Mouse (Mus musculus) intestine, postnatal 0 days (tissue): Measurements from ENCODE around the gene Glb1l. TPM values are rescaled to one million over a fixed set of nuclear protein-coding genes. Genes with fewer than 3 reads are reported as not detected.
A peak's percentile ranks its signal among the peaks of the same experiment; 100 is the strongest.

Source experiments
- ATAC-seq: fragments of 200-750 bp; cut with Nextera tagmentation; 2 replicates; pipeline ENCODE4 v1.8.0; 2017; ENCODE audit warnings: mild to moderate bottlenecking, moderate TSS enrichment, moderate library complexity
- H3K27ac ChIP-seq: fragments of 300-500 bp; sonication (generic); 2 replicates; pipeline ENCODE4 v1.5.1; 2014; ENCODE audit warnings: mild to moderate bottlenecking, low read depth, low read length, moderate library complexity
- H3K27me3 ChIP-seq: fragments of 300-500 bp; sonication (generic); replicated peaks from 2 replicates; pipeline ENCODE4 v1.6.1; 2014; ENCODE audit warnings: low read length, mixed read lengths; ENCODE audit not compliant: control insufficient read depth, insufficient read depth
- H3K36me3 ChIP-seq: fragments of 300-500 bp; sonication (generic); 2 replicates; pipeline ENCODE4 v1.6.1; 2014; ENCODE audit warnings: mild to moderate bottlenecking, moderate library complexity; ENCODE audit not compliant: control insufficient read depth, insufficient read depth
- H3K4me1 ChIP-seq: fragments of 300-500 bp; sonication (generic); replicated peaks from 2 replicates; pipeline ENCODE4 v1.6.1; 2014; ENCODE audit warnings: antibody characterized with exemption, low read length, mixed read lengths; ENCODE audit not compliant: control insufficient read depth, insufficient read depth
- H3K4me2 ChIP-seq: fragments of 300-500 bp; sonication (generic); replicated peaks from 2 replicates; pipeline ENCODE4 v1.6.1; 2014; ENCODE audit warnings: low read depth, mild to moderate bottlenecking, moderate library complexity
- H3K4me3 ChIP-seq: fragments of 300-500 bp; sonication (generic); 2 replicates; pipeline ENCODE4 v1.5.1; 2014; ENCODE audit warnings: low read depth, low read length
- H3K9ac ChIP-seq: fragments of 300-500 bp; sonication (generic); 2 replicates; pipeline ENCODE4 v1.6.1; 2014; ENCODE audit warnings: mild to moderate bottlenecking, low read depth, low read length
- H3K9me3 ChIP-seq: fragments of 300-500 bp; sonication (generic); 2 replicates; pipeline ENCODE4 v1.6.1; 2016; ENCODE audit warnings: mixed run types; ENCODE audit not compliant: control insufficient read depth
- CTCF ChIP-seq: sonication (generic); IDR thresholded peaks from 2 replicates; pipeline ENCODE4 v1.5.1; 2016; ENCODE audit warnings: low read depth, mild to moderate bottlenecking, control low read depth, antibody characterized with exemption, moderate library complexity
- WGBS: fragments of 180-500 bp; shearing (Covaris S2); extraction: QIAGEN DNeasy Blood & Tissue Kit; methylation state at CpG from one replicate; pipeline ENCODE4 v1.1.7; 2014; 5-methylcytosine and 5-hydroxymethylcytosine counted together
- polyA plus RNA-seq: library from polyadenylated mRNA; unstranded; fragments of >200 nt; fragmentation: Nextera tagmentation; extraction: Ambion mirVana; gene quantifications from 2 replicates; pipeline ENCODE4 v1.2.1, GENCODE M21; 2015

Gene Glb1l
- polyA plus RNA-seq, 1 experiment from 2014 or later, result 3.6 TPM

GRCm38 (mm10) chr1:75213096-75213495 is 2.5 kb upstream of the Glb1l start:
- Histone ChIP-seq H3K4me1 (peaks cover 14% of the 10 kb centered on the region), H3K36me3 (peaks cover 20% of the 10 kb centered on the region), H3K27ac (peak overlapping the region; percentile 89; the same call in 1 of the 2 replicates), H3K4me3 (no peak overlapping the region), H3K27me3 (no peaks in the 10 kb centered on the region), H3K9me3 (no peaks in the 10 kb centered on the region), H3K9ac (no peak overlapping the region), H3K4me2 (peak overlapping the region; percentile 9; the same call in 1 of the 2 replicates)
- WGBS, result 51% methylated on average over 7 of the region's 7 CpGs
- ATAC-seq, result no peak
- TF ChIP-seq CTCF, result no peak

GRCm38 (mm10) chr1:75212542-75212941 is 1.9 kb upstream of the Glb1l start:
- WGBS, result 64% methylated on average over 4 of the region's 4 CpGs
- no peak for TF ChIP-seq CTCF

GRCm38 (mm10) chr1:75211141-75211708 is 612 bp upstream of the Glb1l start:
- no peak for TF ChIP-seq CTCF
- peak overlapping the region; percentile 66 for H3K27ac ChIP-seq
- H3K4me2 ChIP-seq, result peak overlapping the region; percentile 83
- WGBS, result 10% methylated on average over 17 of the region's 17 CpGs
- H3K4me1 ChIP-seq, result peaks cover 14% of the 10 kb centered on the region
- H3K9me3 ChIP-seq, result no peaks in the 10 kb centered on the region
- no peak for ATAC-seq
- H3K27me3 ChIP-seq, result no peaks in the 10 kb centered on the region
- H3K36me3 ChIP-seq, result peaks cover 20% of the 10 kb centered on the region
- peak overlapping the region; percentile 85 for H3K4me3 ChIP-seq
- H3K9ac ChIP-seq, result peak overlapping the region; percentile 90

More at GRCm38 (mm10) chr1:75212542-75212941, 1.9 kb upstream of the Glb1l start:
- Histone ChIP-seq H3K9ac (no peak overlapping the region), H3K4me2 (no peak overlapping the region; the same call in 1 of the 2 replicates), H3K27me3 (no peaks in the 10 kb centered on the region), H3K9me3 (no peaks in the 10 kb centered on the region), H3K4me3 (no peak overlapping the region), H3K27ac (no peak overlapping the region), H3K36me3 (peaks cover 20% of the 10 kb centered on the region), H3K4me1 (peaks cover 14% of the 10 kb centered on the region)
- no peak for ATAC-seq

- 12% methylated on average over 34 of the region's 34 CpGs for WGBS
- H3K9me3 ChIP-seq, result no peaks in the 10 kb centered on the region
- H3K9ac ChIP-seq, result peak overlapping the region; percentile 35
- TF ChIP-seq CTCF, result no peak
- peak overlapping the region; percentile 38 for H3K4me3 ChIP-seq
- H3K4me2 ChIP-seq, result peak overlapping the region; percentile 83
- ATAC-seq, result no peak
- no peaks in the 10 kb centered on the region for H3K27me3 ChIP-seq
- H3K27ac ChIP-seq, result 0 out of 2 replicates have a peak overlapping the region, but pooled peaks have one; percentile 8
- peaks cover 10% of the 10 kb centered on the region for H3K4me1 ChIP-seq
- H3K36me3 ChIP-seq, result peaks cover 10% of the 10 kb centered on the region
These were observed 1.5 kb downstream of the Glb1l start for GRCm38 (mm10) chr1:75208967-75209678.

GRCm38 (mm10) chr1:75201236-75201635 is 9.4 kb downstream of the Glb1l start:
- 68% methylated on average over 1 of the region's 1 CpGs for WGBS
- Histone ChIP-seq H3K9me3 (no peaks in the 10 kb centered on the region), H3K27me3 (no peaks in the 10 kb centered on the region), H3K4me3 (no peak overlapping the region), H3K4me2 (no peak overlapping the region), H3K36me3 (peaks cover 37% of the 10 kb centered on the region), H3K27ac (no peak overlapping the region), H3K4me1 (no peaks in the 10 kb centered on the region; the same call in 1 of the 2 replicates), H3K9ac (no peak overlapping the region)
- TF ChIP-seq CTCF, result no peak
- ATAC-seq, result 0 out of 2 replicates have a peak, but pooled peaks have one; percentile 25

GRCm38 (mm10) chr1:75192452-75192851 is 18.2 kb downstream of the Glb1l start:
- TF ChIP-seq CTCF, result no peak
- Histone ChIP-seq H3K4me1 (peaks cover 4% of the 10 kb centered on the region; the same call in 1 of the 2 replicates), H3K9ac (peak overlapping the region; percentile 82), H3K4me3 (peak overlapping the region; percentile 91), H3K36me3 (peaks cover 36% of the 10 kb centered on the region), H3K4me2 (peak overlapping the region; percentile 92), H3K27me3 (no peaks in the 10 kb centered on the region), H3K27ac (peak overlapping the region; percentile 93), H3K9me3 (no peaks in the 10 kb centered on the region)
- ATAC-seq, result peak; percentile 63
- under 1% methylated on average over 19 of the region's 19 CpGs for WGBS
